Mouse (Mus musculus) CH12.LX (cell line): ENCODE data around the gene Rem2. TPM values are rescaled to one million over a fixed set of nuclear protein-coding genes. Genes with fewer than 3 reads are reported as not detected.

Experiments used
- DNase-seq: peaks from one replicate; pipeline ENCODE4 v3.0.0-alpha.2; 2013; ENCODE audit errors: extremely low read depth
- H3K27ac ChIP-seq: 2 replicates; pipeline ENCODE4 v1.5.1; 2012; ENCODE audit warnings: low read depth, mild to moderate bottlenecking, control low read depth, moderate library complexity; ENCODE audit not compliant: insufficient read depth
- H3K27me3 ChIP-seq: replicated peaks from 2 replicates; pipeline ENCODE3; 2012; ENCODE audit warnings: inconsistent platforms
- H3K36me3 ChIP-seq, 2 experiments: replicated peaks in 1 of 2; 2 replicates each; pipeline versions ENCODE3 to v1.6.1; 2012; ENCODE audit warnings: inconsistent platforms in 1 of 2, low read length in 1 of 2, mild to moderate bottlenecking in 1 of 2, mixed read lengths in 1 of 2, moderate library complexity in 1 of 2; ENCODE audit not compliant: control insufficient read depth in 1 of 2, insufficient read depth in 1 of 2
- H3K4me1 ChIP-seq, 2 experiments: 2 replicates each; pipeline ENCODE4 v1.6.1; 2012; ENCODE audit warnings: inconsistent platforms in 1 of 2, moderate library complexity in 1 of 2; ENCODE audit not compliant: insufficient read depth in 2 of 2, control insufficient read depth in 1 of 2
- H3K4me2 ChIP-seq: 2 replicates; pipeline ENCODE4 v1.6.1; 2012; ENCODE audit warnings: low read depth, mild to moderate bottlenecking, control low read depth; ENCODE audit not compliant: poor library complexity, insufficient read depth, severe bottlenecking
- H3K4me3 ChIP-seq, 3 experiments: fragments of 150-350 bp in 1 of 3; sonication (generic) in 1 of 3; replicated peaks in 1 of 3; 2 replicates each; pipeline versions ENCODE3 to v1.5.1; 2011 to 2012; ENCODE audit warnings: low read depth in 2 of 3, low read length in 2 of 3, mild to moderate bottlenecking in 2 of 3, moderate library complexity in 2 of 3, control low read depth in 1 of 3, improper control_type of control experiment in 1 of 3, inconsistent platforms in 1 of 3, mixed read lengths in 1 of 3; ENCODE audit not compliant: poor library complexity in 1 of 3
- H3K79me2 ChIP-seq: replicated peaks from 2 replicates; pipeline ENCODE4 v1.6.1; 2012; ENCODE audit warnings: mild to moderate bottlenecking, moderate library complexity; ENCODE audit not compliant: control insufficient read depth, poor library complexity, insufficient read depth, severe bottlenecking; ENCODE audit errors: extremely low read depth
- H3K9ac ChIP-seq: 2 replicates; pipeline ENCODE4 v1.6.1; 2012; ENCODE audit warnings: low read depth, mild to moderate bottlenecking, control low read depth, moderate library complexity; ENCODE audit not compliant: insufficient read depth
- H3K9me3 ChIP-seq: replicated peaks from 2 replicates; pipeline ENCODE3; 2012; ENCODE audit warnings: low read length, inconsistent platforms, mixed read lengths
- CHD1 ChIP-seq: IDR thresholded peaks from 2 replicates; pipeline ENCODE4 v1.6.1; 2012; ENCODE audit warnings: low read depth, low read length, improper control_type of control experiment, inconsistent platforms
- E2F4 ChIP-seq: IDR thresholded peaks from 2 replicates; pipeline ENCODE4 v1.6.1; 2011; ENCODE audit warnings: low read depth, low read length, improper control_type of control experiment; ENCODE audit not compliant: insufficient replicate concordance
- ELF1 ChIP-seq: IDR thresholded peaks from 2 replicates; pipeline ENCODE4 v1.6.1; 2014; ENCODE audit warnings: low read depth, mild to moderate bottlenecking, inconsistent platforms, low read length, improper control_type of control experiment
- GABPA ChIP-seq: IDR thresholded peaks from 2 replicates; pipeline ENCODE4 v1.6.1; 2012; ENCODE audit warnings: low read depth, low read length, improper control_type of control experiment, inconsistent platforms; ENCODE audit not compliant: insufficient replicate concordance
- IRF4 ChIP-seq: IDR thresholded peaks from 2 replicates; pipeline ENCODE4 v1.6.1; 2014; ENCODE audit warnings: low read depth, mild to moderate bottlenecking, inconsistent platforms, low read length, improper control_type of control experiment
- JUN ChIP-seq: IDR thresholded peaks from 2 replicates; pipeline ENCODE4 v1.6.1; 2011; ENCODE audit warnings: low read depth, mild to moderate bottlenecking, low read length, improper control_type of control experiment, moderate library complexity; ENCODE audit not compliant: insufficient read depth
- KAT2A ChIP-seq: IDR thresholded peaks from 2 replicates; pipeline ENCODE4 v1.6.1; 2012; ENCODE audit warnings: low read length, improper control_type of control experiment, inconsistent platforms; ENCODE audit not compliant: insufficient replicate concordance
- MAX ChIP-seq: IDR thresholded peaks from 2 replicates; pipeline ENCODE4 v1.6.1; 2011; ENCODE audit warnings: low read length, improper control_type of control experiment
- MEF2A ChIP-seq: IDR thresholded peaks from 2 replicates; pipeline ENCODE4 v1.6.1; 2014; ENCODE audit warnings: low read depth, mild to moderate bottlenecking, inconsistent platforms, low read length, improper control_type of control experiment, borderline replicate concordance
- MXI1 ChIP-seq: IDR thresholded peaks from 2 replicates; pipeline ENCODE4 v1.6.1; 2011; ENCODE audit warnings: mild to moderate bottlenecking, low read depth, low read length, improper control_type of control experiment
- MYC ChIP-seq: IDR thresholded peaks from 2 replicates; pipeline ENCODE4 v1.6.1; 2011; ENCODE audit warnings: low read depth, mild to moderate bottlenecking, improper control_type of control experiment, low read length
- SIN3A ChIP-seq: IDR thresholded peaks from 2 replicates; pipeline ENCODE4 v1.6.1; 2012; ENCODE audit warnings: low read length, improper control_type of control experiment, inconsistent platforms
- dilution Hi-C: fragments of 300-500 bp; cut with MboI; formaldehyde crosslinking; loops from 2 replicates; pipeline ENCODE4 v1.14.3; 2020; ENCODE audit warnings: low sequenced_read_pairs; ENCODE audit not compliant: extremely low pct_unique_long_range_greater_than_20kb, extremely low pct_ligation_motif_present
- in situ Hi-C: fragments of 300-500 bp; cut with MboI; formaldehyde crosslinking; loops from 3 replicates; pipeline ENCODE4 v1.14.3; 2019; ENCODE audit warnings: low sequenced_read_pairs, low pct_ligation_motif_present, low pct_unique_long_range_greater_than_20kb, mixed read lengths
- polyA plus RNA-seq: library from polyadenylated mRNA; unstranded; fragments of >175 nt; gene quantifications from 2 replicates; pipeline ENCODE4 v1.2.1, GENCODE M21; 2012; ENCODE audit warnings: low read depth; ENCODE audit not compliant: insufficient read length
- total RNA-seq, 2 experiments: library from RNA; depleted of rRNA; stranded (reverse); fragments of 300-350 nt in 1 of 2; fragments of >200 nt in 1 of 2; gene quantifications; 2 replicates each; pipeline ENCODE4 v1.2.3; 2012 to 2014

Gene Rem2
- total and polyA plus RNA-seq, 3 experiments = 0.08 TPM; not detected in 2

GRCm38 (mm10) chr14:54426689-54427398 lies 49.1 kb upstream of the Rem2 start, which contains the start of gene Mrpl52 (continued):
- TF ChIP-seq MEF2A (peak; percentile 38; the same call in 1 of the 2 replicates), GABPA (no peak), KAT2A (peak; percentile 79; the same call in 1 of the 2 replicates), CHD1 (peak; percentile 63; the same call in 1 of the 2 replicates), ELF1 (peak; percentile 93)

- in situ Hi-C loops (no loop called here), dilution Hi-C loops (no loop called here)
- H3K79me2 ChIP-seq = no peaks in the 10 kb centered on the region
- no peaks in the 10 kb centered on the region for H3K27me3 ChIP-seq
- H3K9ac ChIP-seq = peak overlapping the region; percentile 98; the same call in 1 of the 2 replicates
- H3K36me3 ChIP-seq = peaks cover 13 to 29% of the 10 kb centered on the region in 2 experiments
- peaks cover 0 to 25% of the 10 kb centered on the region in 2 experiments; a peak in 2 of 4 replicates for H3K4me1 ChIP-seq
- H3K4me2 ChIP-seq = peak overlapping the region; percentile 95
- no peak for DNase-seq
- peak overlapping the region in 2 of 3 experiments; percentile 78 to 86 for H3K4me3 ChIP-seq
- no peak overlapping the region for H3K27ac ChIP-seq
- H3K9me3 ChIP-seq = no peaks in the 10 kb centered on the region
- no peak for TF ChIP-seq MYC
- no peak for TF ChIP-seq MAX
- no peak for TF ChIP-seq SIN3A
- no peak for TF ChIP-seq E2F4
- TF ChIP-seq IRF4 = no peak
Observed at GRCm38 (mm10) chr14:54427696-54428095, 48.2 kb upstream of the Rem2 start.

- in situ Hi-C loops (no loop called here), dilution Hi-C loops (no loop called here)
- Histone ChIP-seq H3K36me3 (peaks cover 13 to 29% of the 10 kb centered on the region in 2 experiments), H3K4me2 (no peak overlapping the region), H3K79me2 (no peaks in the 10 kb centered on the region), H3K27ac (no peak overlapping the region), H3K27me3 (no peaks in the 10 kb centered on the region), H3K9me3 (no peaks in the 10 kb centered on the region), H3K4me3 (no peak overlapping the region)
- DNase-seq = no peak
- no peak for TF ChIP-seq JUN
- no peak for TF ChIP-seq CHD1
- TF ChIP-seq MAX = no peak
- no peak for TF ChIP-seq MXI1
- no peak for TF ChIP-seq IRF4
- TF ChIP-seq, all 38 proteins: peak for 0
- H3K4me1 ChIP-seq = peaks cover 2 to 27% of the 10 kb centered on the region in 2 experiments; a peak in 2 of 4 replicates
- H3K9ac ChIP-seq = no peak overlapping the region
Observed at GRCm38 (mm10) chr14:54428421-54428820, 47.5 kb upstream of the Rem2 start.
